Mouse (Mus musculus) ES-E14 (cell line): ENCODE measurements at regions not wholly inside any gene's neighbourhood (a gene's known extent, or its start where the extent isn't known, plus 50 kb on each side); places are given as distances from the start of the nearest gene placed in this dataset.

Experiments
- CHD2 ChIP-seq: IDR thresholded peaks from 2 replicates; pipeline ENCODE4 v1.6.1; 2014; ENCODE audit warnings: mild to moderate bottlenecking, low read depth, low read length, inconsistent platforms
- HCFC1 ChIP-seq: IDR thresholded peaks from 2 replicates; pipeline ENCODE4 v1.6.1; 2012; ENCODE audit warnings: low read length, inconsistent platforms, borderline replicate concordance; ENCODE audit not compliant: insufficient read depth
- MAFK ChIP-seq: IDR thresholded peaks from 2 replicates; pipeline ENCODE4 v1.6.1; 2014; ENCODE audit warnings: mild to moderate bottlenecking, low read depth, low read length, inconsistent platforms; ENCODE audit not compliant: insufficient read depth
- ZC3H11A ChIP-seq: IDR thresholded peaks from 2 replicates; pipeline ENCODE4 v1.6.1; 2012; ENCODE audit warnings: low read depth, mild to moderate bottlenecking, inconsistent platforms, low read length, borderline replicate concordance
- ZNF384 ChIP-seq: IDR thresholded peaks from 2 replicates; pipeline ENCODE4 v1.6.1; 2012; ENCODE audit warnings: low read depth, low read length, inconsistent platforms

- TF ChIP-seq ZNF384 (no peak), ZC3H11A (no peak), HCFC1 (no peak), CHD2 (no peak), MAFK (no peak)
These were observed 662.1 kb downstream of the Psat1 start for GRCm38 (mm10) chr19:15285016-15285415.
